Mouse (Mus musculus) lung, adult 2 months (tissue): Measurements from ENCODE around the gene Slc1a5.

Experiments used
- CTCF ChIP-seq: fragments of 200-500 bp; IDR thresholded peaks from 2 replicates; pipeline ENCODE4 v1.5.1; 2011; ENCODE audit warnings: mild to moderate bottlenecking, low read length, control low read depth; ENCODE audit not compliant: insufficient read depth
- POLR2A ChIP-seq: fragments of 200-500 bp; IDR thresholded peaks from 2 replicates; pipeline ENCODE4 v1.6.1; 2011; ENCODE audit warnings: low read depth, mild to moderate bottlenecking, control low read depth, low read length, borderline replicate concordance; ENCODE audit errors: extremely low read depth

DNA sequence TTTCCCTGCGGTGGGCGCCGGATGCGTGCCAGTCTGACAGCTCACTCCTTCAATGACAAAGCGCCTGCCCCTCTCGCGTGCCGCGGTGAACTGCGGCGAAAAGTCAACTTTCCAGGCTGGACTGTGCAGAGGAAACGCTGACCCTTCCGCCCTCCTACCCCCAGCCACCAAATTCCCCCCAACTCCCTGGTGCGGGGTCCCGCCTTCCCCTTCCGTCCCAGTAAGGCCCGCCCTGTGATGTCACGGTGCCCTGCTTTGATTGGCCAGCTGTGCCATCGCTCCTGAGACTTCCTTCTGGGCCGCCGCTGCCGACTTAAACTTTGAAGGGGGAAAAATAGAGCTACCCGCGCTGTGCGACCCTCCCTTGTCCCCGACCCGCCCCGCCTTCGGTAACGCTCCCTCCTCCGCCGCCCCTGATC lies 61.5 kb downstream of the Slc1a5 start, which contains the start of gene Prkd2:
- no peak for TF ChIP-seq CTCF
- peak; percentile 79; the same call in 1 of the 2 replicates for TF ChIP-seq POLR2A
